Mouse (Mus musculus) cerebellum, adult 2 months (tissue): ENCODE measurements around the gene Ncoa1.

Experiments used
- CTCF ChIP-seq: fragments of 200-500 bp; IDR thresholded peaks from 2 replicates; pipeline ENCODE4 v1.5.1; 2011; ENCODE audit warnings: low read depth, mild to moderate bottlenecking, control low read depth, low read length, moderate library complexity, borderline replicate concordance; ENCODE audit not compliant: insufficient read depth
- POLR2A ChIP-seq: fragments of 200-500 bp; IDR thresholded peaks from 2 replicates; pipeline ENCODE4 v1.6.1; 2011; ENCODE audit warnings: low read length, control low read depth, borderline replicate concordance; ENCODE audit not compliant: insufficient read depth

GRCm38 (mm10) chr12:4507461-4507860, 30.5 kb upstream of the Ncoa1 start:
- no peak for TF ChIP-seq CTCF
- TF ChIP-seq POLR2A = no peak
